Mouse (Mus musculus): ENCODE results near the gene Srpx2. TPM values are rescaled to one million over a fixed set of nuclear protein-coding genes. Genes with fewer than 3 reads are reported as not detected.

Gene Srpx2
- total RNA-seq (2014; fragmentation: Nextera tagmentation): not detected in 2 replicates
- not detected in 2 replicates for total RNA-seq (2017)

DNA sequence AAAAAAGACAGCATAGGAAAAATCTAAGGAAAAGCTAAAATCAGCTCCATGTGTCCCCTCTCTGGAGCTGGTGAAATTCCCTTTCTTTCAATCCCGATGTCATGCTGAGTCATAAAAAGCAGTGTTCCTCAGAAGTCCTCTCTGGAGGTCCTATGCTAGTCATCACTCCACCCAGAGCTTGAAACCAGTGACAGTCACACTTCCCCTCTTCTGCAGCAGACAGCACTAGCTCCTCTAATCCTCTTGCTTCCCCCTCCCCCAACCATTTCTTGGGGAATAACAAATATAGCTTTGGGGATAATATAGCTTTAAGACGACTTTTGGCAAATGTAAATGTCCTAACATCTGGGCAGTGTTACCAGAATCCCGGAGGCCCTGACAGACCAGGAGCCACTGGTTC, at the start of gene Srpx2:
TSS of gene Srpx2 (plus strand) at position 166 of the 400 bp plus-strand sequence.
- ATAC-seq (replicated peaks; ENCODE audit: poor library complexity, severe bottlenecking): no peak

DNA sequence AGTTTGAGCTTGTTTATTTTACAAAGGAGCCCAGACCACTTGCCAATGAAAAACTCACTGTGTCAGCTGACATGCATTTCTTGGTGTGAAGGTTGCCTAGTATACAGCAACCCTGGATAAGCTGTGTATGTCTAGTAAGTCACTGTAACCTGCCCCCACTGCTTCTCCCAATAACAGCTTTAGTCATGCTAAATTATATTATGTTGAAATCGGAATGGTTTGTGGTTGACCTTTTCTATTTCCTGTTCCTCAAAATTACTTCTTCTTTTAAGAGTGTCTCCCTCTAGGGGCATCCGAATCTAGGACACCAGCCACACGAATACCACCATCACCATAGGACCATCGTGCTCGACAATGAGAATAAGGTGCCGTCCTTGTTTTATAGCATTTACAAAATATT, 38.5 kb upstream of the Srpx2 start:
- ATAC-seq (replicated peaks; ENCODE audit: poor library complexity, severe bottlenecking): peak; percentile 99

DNA sequence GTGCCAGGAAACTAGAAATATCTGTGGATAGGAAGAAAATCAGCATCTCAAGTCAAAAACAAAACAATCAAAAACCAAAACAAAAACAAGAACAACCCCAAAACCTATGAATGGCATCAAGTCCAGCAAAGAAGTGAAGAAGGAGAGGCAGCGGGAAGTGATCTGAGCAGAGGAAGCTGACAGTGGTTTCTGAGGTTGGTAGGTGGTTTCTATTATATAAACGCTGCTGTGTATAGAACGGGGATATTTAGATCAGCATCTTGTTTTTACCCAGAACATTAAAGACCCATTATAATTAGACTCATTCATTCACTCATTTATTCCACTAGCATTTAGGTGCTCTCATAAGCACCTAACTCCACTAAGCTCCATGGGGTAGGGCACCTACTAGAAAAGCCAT, 20.9 kb upstream of the Srpx2 start:
- ATAC-seq (replicated peaks; ENCODE audit: poor library complexity, severe bottlenecking): peak; percentile 63

DNA sequence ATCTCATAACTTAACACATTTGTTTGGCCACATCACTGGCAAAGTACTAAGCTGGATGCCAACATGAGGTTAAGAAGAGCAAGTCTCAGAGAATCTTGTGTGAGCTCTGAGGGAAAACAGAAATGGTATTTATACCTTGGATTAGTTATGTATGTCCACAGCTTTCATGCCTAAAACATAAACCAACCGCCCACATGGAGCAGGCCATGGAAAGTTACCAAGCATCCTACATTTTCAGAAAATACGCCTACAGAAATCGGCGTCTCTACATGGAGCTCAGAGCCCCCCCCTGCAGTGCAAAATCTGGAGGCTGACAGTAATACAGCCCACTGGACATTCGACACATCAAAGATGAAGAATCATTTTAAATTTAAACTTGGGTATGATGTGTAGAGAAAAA, 20.1 kb upstream of the Srpx2 start:
- ATAC-seq (replicated peaks; ENCODE audit: poor library complexity, severe bottlenecking): no peak

DNA sequence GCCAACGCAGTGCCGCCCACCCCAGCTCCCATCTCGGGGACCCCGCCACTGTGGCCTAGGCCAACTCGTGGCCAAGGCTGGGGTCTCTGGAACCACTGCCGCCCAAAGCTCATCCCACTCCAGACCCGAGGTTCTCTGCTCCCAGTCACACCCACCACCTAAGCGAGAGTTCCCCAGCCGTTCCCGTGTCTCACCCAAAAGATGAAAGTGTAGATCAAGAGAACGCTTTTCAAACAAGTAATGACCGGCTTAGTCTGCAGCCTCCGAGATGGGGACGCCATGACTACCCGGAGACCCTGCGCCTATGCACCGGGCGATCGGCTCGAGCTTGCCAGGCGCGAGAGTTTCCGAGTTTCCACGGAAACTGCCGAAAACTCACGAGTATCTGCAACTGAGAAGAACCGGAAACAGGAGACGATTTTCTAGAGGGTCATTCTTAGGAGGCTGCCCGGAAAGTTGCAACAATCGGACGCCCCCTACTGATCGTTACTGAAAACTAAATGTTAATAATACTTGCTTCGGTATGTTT, 10.1 kb upstream of the Srpx2 start, which contains the start of gene Tspan6:
TSS of gene Tspan6 (minus strand) at position 416 of the 529 bp plus-strand sequence.
- peak; percentile 96 for ATAC-seq (replicated peaks; ENCODE audit: poor library complexity, severe bottlenecking)

DNA sequence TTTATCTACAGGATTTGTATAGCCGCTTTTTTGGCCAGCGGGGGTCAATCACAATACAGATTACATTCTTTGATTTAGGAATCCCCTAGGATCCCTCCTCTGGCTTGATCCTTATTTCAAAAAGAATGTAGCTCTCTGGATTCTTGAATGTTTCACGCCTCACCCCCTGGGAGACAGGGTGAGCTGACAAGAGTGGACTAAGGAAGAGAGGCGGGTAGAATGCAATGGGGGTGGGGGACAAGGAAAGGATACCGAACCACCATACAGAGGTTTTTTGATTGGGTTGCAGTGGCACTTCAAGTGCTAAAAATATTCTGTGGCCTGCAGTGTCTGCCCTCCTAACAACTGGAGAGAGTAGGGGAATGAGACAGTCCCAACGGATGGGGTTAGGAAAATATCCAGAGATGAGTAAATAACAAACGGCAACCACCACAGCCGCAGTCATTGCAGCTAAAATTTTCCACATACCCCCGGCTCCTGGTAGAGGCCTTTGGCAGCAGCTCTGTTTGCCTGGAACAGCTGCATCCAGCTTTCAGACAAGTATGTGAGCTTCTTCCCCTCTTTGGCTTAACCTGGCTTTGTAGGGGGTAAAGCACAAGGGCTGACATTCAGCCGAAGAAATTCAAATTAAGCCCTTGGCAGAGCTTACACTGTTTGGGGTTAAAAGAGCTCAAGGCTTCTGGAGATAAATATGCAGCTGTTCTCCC, 3.3 kb downstream of the Srpx2 start:
- no peak for ATAC-seq (replicated peaks; ENCODE audit: poor library complexity, severe bottlenecking)

DNA sequence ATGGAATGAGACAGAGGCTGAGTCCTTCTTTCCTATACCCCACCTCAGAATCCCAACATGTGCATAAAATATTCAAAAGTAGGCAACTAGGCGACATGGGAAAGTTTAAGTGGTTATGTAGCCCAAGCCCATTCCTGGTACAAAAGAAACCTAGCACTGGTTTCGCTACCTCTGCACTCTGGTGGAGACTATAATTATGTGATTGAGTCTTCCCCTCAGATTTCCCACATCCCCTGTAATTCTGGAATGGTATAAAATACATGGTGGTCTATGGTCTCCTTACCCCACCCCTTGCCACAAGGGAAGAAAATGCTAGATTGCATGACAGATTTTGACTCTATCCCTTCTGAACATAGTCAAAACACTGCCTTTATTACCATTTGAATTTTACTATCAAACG, 4.8 kb downstream of the Srpx2 start:
- ATAC-seq (replicated peaks; ENCODE audit: poor library complexity, severe bottlenecking): no peak

DNA sequence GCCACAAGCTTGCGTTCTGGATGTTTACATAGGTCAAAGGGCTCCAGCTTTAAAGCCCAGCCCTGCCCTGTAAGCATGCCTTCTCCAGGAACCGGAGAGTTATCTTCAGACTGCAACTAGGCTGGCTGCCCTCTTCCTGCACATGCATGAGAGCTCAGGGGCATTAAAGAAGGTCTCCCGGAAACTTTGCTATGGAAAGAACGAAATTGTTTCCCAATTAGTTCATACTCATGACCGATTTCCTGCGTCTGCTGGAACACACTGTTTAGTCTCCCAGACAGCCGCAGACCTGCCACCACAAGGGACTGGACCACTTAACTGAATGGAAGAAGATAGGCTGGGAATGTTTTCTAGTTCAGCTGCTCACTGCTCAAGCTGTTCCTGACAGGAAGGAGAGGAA, 6.0 kb downstream of the Srpx2 start:
- ATAC-seq (replicated peaks; ENCODE audit: poor library complexity, severe bottlenecking): no peak

DNA sequence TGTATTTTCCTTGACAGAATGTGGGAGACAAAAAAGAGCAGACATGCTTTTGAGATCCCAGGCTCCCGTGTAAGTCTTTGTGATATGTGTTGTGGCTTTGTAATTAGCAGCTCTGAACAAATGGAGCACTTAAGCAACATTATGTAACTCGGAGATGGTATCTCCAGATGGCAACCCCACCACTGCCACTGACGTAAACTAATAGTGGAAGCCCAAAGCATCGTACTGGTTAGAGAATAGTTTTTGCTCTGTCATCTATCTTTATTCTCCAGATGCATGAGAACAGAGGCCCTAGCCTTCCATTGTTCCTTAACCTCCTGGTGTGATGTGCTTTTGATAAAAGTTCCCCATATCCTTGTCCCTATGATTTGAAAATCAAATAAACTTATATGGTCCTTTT, 13.0 kb downstream of the Srpx2 start:
- peak; percentile 52; the same call in 1 of the 2 replicates for ATAC-seq (replicated peaks; ENCODE audit: poor library complexity, severe bottlenecking)

DNA sequence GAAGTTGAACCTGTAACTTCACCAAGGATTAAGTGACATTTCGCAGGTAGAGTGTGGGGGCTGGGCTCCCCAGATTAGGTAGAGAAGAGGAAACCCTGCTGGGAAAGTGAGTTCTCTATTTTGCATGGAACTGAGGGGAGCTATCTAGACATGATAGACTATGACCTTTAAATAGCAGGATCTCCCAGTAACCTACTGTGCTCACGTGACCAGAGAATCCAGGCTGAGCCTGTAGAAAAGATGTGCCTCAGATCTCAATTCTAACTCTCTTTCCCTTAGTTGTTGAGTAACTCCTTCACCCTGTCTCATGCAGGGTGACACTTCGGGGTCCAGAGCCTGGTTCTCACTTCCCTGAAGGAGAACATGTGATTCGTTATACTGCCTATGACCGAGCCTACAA, 18.5 kb downstream of the Srpx2 start:
- peak; percentile 69 for ATAC-seq (replicated peaks; ENCODE audit: poor library complexity, severe bottlenecking)

DNA sequence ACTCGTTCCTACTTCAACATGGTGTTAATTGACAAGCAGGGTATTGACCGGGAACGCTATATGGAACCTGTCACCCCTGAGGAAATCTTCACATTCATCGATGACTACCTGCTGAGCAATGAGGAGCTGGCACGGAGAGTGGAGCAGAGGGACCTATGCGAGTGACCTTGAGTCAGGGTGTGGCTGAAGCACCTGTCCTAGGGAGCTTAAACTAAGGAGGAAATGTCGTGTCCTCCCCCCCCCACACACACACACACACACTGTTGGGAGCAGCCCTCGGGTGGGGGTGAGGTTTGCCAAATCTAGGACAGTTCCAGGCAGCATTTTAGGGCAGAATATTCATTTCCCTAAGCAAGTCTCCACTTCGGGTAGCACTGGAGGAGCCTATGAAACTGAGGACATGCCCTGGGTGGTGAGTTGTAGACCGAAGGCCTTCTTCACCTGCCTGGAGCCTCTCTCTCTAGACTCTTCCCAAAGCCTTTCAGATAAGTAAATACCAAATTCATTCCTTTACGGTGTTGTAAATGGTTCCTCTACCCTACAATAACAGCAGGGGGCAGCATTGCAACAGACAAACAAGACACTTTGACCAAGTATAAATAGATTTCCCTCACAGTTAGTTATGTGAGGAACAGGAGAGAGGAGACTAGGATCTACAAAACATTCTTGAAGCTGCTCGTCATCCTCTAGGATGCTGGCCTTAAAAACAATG, 23.2 kb downstream of the Srpx2 start:
- peak; percentile 59; the same call in 1 of the 2 replicates for ATAC-seq (replicated peaks; ENCODE audit: poor library complexity, severe bottlenecking)

DNA sequence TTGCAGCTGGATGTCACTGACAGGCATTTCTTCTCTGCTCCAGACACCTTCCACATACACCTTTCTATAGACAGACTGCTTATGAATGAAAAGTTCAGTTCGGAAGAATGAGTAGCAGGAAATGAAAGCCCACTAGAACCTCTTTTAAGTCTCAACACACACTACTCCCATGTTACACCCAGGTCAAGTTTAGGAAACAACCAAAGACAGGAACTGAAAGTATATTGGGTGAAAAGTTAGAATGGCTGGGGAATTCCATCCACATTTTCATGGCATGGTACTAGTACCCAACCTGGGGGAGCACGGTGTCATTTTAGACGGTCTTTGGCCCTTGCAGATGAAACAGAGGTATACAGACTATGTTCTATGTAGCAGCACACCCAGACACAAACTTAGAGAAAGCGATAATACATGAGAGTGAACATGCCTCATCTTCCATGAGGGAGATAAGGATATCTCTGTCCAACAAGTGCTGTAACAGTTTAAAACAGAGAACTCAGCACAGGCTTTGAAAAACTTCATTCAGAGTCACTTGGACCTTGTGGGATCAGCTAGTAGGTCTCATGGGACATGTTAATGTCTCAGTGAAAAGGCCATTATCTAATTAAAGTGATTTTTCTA, 28.5 kb downstream of the Srpx2 start:
- no peak for ATAC-seq (replicated peaks; ENCODE audit: poor library complexity, severe bottlenecking)

DNA sequence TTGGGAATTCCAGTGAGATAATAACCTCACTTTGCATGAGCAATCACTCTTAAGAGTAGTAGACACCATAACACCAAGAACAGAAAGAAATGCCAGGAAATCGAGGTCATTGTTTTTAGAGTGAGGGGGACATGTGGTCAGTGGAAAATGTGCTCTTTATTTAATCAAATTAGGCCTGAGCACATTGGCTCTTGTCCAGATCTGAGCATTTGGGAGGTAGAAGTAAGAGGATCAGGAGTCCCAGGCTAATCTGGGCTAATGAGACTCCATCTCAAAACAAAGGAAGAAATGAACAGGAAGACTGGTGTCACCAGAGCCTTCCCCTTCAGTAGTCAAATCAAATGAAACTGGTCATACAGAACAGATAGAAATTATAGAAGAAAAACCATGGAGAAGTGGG, 31.3 kb downstream of the Srpx2 start:
- ATAC-seq (replicated peaks; ENCODE audit: poor library complexity, severe bottlenecking): no peak

DNA sequence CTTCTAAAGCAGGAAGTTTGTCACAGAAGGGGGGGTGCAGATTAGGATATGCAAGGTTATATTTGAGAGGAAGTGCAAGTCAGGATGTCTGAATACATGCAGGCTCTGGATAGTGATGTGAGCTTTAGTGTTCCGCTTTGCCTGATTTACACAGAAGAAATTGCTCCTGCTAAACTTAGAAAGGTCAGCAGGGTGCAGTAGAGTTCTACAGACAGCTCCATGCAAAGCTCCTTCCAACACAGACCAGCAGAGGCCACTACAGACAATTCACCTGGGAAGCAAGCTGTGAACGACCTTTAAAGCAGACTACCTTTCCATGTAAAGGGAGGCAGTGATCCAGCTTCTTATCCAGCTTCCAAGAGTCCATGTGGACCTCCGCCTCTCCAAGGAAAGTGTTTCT, 39.2 kb downstream of the Srpx2 start:
- ATAC-seq (replicated peaks; ENCODE audit: poor library complexity, severe bottlenecking): peak; percentile 97

DNA sequence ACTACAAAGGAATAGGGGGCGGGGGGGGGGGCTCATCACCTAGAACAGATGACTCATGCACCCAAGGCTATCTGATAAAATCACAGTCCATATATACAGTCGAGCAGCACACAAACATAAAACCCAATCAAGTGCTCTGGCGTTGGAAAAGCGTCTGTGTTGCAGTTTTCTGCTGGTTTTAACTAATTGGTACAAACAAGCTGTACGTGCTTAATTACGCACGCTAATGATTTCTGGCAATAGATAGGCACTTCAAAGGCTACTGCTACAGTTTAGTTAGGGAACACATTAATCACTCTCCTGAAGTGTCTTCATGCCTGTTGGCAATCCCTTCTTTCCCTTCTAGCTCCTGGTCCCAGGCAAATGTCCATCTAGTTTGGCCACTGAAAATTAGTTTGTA, 46.4 kb downstream of the Srpx2 start:
- ATAC-seq (replicated peaks; ENCODE audit: poor library complexity, severe bottlenecking): no peak

DNA sequence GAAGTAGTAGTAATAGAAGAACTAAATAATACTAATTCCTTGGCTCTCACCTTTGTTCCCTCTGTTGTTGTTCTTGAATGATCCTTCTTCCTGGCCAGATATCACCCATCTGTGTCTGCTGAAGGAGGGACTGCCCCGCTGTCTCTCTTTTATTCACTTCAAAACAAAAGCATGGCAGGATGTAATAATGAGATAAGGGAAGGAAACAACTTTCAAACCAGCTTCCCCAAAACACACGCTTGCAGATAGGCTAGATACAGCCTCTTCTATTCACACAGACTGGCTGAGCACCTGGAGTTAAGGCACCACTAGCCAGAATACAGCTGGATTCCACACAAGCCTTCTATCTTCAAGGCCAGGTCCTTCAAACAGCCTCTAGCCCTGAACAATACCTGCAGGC, 52.4 kb downstream of the Srpx2 start:
- peak; percentile 14; the same call in 1 of the 2 replicates for ATAC-seq (replicated peaks; ENCODE audit: poor library complexity, severe bottlenecking)

DNA sequence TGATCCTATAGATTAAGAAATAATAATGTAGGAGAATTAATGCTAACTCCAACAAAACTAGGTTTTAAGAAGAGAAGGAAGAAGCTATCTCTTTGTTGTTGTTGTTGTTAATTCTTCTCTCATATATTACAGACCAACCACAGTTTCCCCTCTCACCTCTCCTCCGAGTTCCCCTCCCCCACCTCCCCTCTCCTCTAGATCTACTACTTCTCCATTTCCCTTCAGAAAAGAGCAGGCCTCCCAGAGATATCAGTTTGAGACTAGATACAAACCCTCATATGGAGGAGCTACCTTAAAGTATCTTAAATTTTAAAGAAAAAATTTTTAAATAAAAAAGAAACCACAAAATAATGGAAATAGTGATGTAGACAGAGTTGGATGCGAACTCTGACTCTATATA, 56.4 kb downstream of the Srpx2 start:
- no peak for ATAC-seq (replicated peaks; ENCODE audit: poor library complexity, severe bottlenecking)

DNA sequence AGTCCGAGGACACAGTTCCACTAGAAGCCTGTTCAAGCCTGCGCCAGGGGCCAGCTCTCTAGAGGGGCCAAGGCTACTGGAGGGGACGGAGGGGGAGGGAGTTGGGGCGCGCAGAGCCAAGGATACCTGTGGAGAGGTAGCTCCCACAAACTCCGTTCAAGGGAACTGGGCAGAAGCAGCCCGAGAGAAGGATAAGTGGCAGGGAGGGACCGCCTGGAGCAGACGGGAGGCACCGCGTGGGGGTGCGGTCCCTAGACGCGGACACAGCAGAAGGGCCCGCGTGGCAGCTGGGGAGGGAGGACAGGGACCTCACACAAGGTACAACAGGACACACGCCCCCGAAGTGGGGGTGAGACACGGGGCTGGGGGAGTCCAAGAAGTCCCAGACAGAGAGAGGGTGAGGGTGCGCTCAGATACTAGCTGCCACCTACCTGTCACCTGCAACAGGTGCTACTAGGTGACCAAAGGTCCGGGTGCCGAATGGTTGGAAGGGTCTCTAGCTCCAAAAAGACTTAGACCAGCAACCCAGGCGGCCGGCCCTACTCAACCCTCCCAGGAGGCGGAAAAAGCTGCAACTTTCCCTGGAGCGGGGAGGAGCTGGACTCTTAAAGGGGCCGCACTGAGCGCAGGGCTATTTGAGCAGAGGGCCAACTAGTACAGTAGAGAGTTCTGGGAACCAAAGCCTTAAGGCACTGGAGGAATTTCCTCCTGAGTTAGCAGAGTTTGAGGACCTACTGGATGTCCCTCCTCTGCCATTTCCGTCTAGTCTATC, 73.2 kb downstream of the Srpx2 start, which contains the start of gene Sytl4:
TSS of gene Sytl4 (minus strand) at position 582 of the 772 bp plus-strand sequence.
- ATAC-seq (replicated peaks; ENCODE audit: poor library complexity, severe bottlenecking): peak; percentile 72

All from granulocyte monocyte progenitor cell, adult 5-6 weeks (primary cell).